Mouse (Mus musculus): ENCODE data around the gene Mafg. TPM values are rescaled to one million over a fixed set of nuclear protein-coding genes. Genes with fewer than 3 reads are reported as not detected.
"Not testable (repeated sequence)": the region's sequence is repeated elsewhere in the genome, so short reads cannot be mapped to it uniquely, and the experiment has no call there.

The Mafg gene
- total RNA-seq, 1 experiment from 2014 or later = 20.3 TPM

GRCm38 (mm10) chr11:120600716-120601115 is 32.7 kb downstream of the Mafg start:
- ATAC-seq (replicated peaks; ENCODE audit: low read depth, poor library complexity, severe bottlenecking) = no peak

GRCm38 (mm10) chr11:120598990-120599549 is 34.3 kb downstream of the Mafg start:
- no peak for ATAC-seq (replicated peaks; ENCODE audit: low read depth, poor library complexity, severe bottlenecking)

- ATAC-seq (replicated peaks; ENCODE audit: low read depth, poor library complexity, severe bottlenecking) = peak; percentile 93
These were observed 35.0 kb downstream of the Mafg start, which contains the start of the genes Alyref and Anapc11 for GRCm38 (mm10) chr11:120598283-120598989. Alyref (minus strand) TSS chr11:120598365. Anapc11 (plus strand) TSS chr11:120598421.

- no peak for ATAC-seq (replicated peaks; ENCODE audit: low read depth, poor library complexity, severe bottlenecking)
These were observed 35.9 kb downstream of the Mafg start for GRCm38 (mm10) chr11:120597240-120598235.

GRCm38 (mm10) chr11:120588531-120588930 is 44.9 kb downstream of the Mafg start:
- peak; percentile 67 for ATAC-seq (replicated peaks; ENCODE audit: low read depth, poor library complexity, severe bottlenecking)

- ATAC-seq (replicated peaks; ENCODE audit: low read depth, poor library complexity, severe bottlenecking) = no peak
These were observed 49.5 kb downstream of the Mafg start for GRCm38 (mm10) chr11:120583937-120584336.

GRCm38 (mm10) chr11:120582982-120583293 is 50.5 kb downstream of the Mafg start:
- ATAC-seq (replicated peaks; ENCODE audit: low read depth, poor library complexity, severe bottlenecking) = not testable (repeated sequence)

- no peak for ATAC-seq (replicated peaks; ENCODE audit: low read depth, poor library complexity, severe bottlenecking)
These were observed 51.0 kb downstream of the Mafg start for GRCm38 (mm10) chr11:120582268-120582981.

GRCm38 (mm10) chr11:120581490-120582267 is 51.7 kb downstream of the Mafg start, which contains the start of gene Arhgdia:
Arhgdia (minus strand) TSS chr11:120581624.
- peak; percentile 55 for ATAC-seq (replicated peaks; ENCODE audit: low read depth, poor library complexity, severe bottlenecking)

- ATAC-seq (replicated peaks; ENCODE audit: low read depth, poor library complexity, severe bottlenecking) = no peak
These were observed 52.5 kb downstream of the Mafg start for GRCm38 (mm10) chr11:120580871-120581331.

- no peak for ATAC-seq (replicated peaks; ENCODE audit: low read depth, poor library complexity, severe bottlenecking)
These were observed 53.2 kb downstream of the Mafg start for GRCm38 (mm10) chr11:120580190-120580589.

GRCm38 (mm10) chr11:120579316-120580107 is 53.9 kb downstream of the Mafg start:
- ATAC-seq (replicated peaks; ENCODE audit: low read depth, poor library complexity, severe bottlenecking) = 0 out of 2 replicates have a peak, but pooled peaks have one; percentile 12

GRCm38 (mm10) chr11:120578694-120579243 is 54.6 kb downstream of the Mafg start:
- no peak for ATAC-seq (replicated peaks; ENCODE audit: low read depth, poor library complexity, severe bottlenecking)

- no peak for ATAC-seq (replicated peaks; ENCODE audit: low read depth, poor library complexity, severe bottlenecking)
These were observed 55.2 kb downstream of the Mafg start for GRCm38 (mm10) chr11:120578024-120578693.

- no peak for ATAC-seq (replicated peaks; ENCODE audit: low read depth, poor library complexity, severe bottlenecking)
These were observed 56.0 kb downstream of the Mafg start for GRCm38 (mm10) chr11:120577211-120578023.

GRCm38 (mm10) chr11:120576365-120576981 is 56.9 kb downstream of the Mafg start:
- no peak for ATAC-seq (replicated peaks; ENCODE audit: low read depth, poor library complexity, severe bottlenecking)
